Mouse (Mus musculus) kidney, adult 11 months (tissue): ENCODE measurements at regions not wholly inside any gene's neighbourhood (a gene's known extent, or its start where the extent isn't known, plus 50 kb on each side); places are given as distances from the start of the nearest gene placed in this dataset.
A peak's percentile ranks its signal among the peaks of the same experiment; 100 is the strongest.

ENCODE experiments used
- DNase-seq: peaks from one replicate; pipeline ENCODE4 v3.0.0; 2022

GRCm38 (mm10) chr15:46592868-46593267 is 6458.7 kb downstream of the 9330182O14Rik start:
- no peak for DNase-seq

- no peak for DNase-seq
Measured at GRCm38 (mm10) chr15:46598328-46598727, 6464.2 kb downstream of the 9330182O14Rik start.

- DNase-seq = peak; percentile 2
Measured at GRCm38 (mm10) chr15:46623431-46624029, 6489.4 kb downstream of the 9330182O14Rik start.

- no peak for DNase-seq
Measured at GRCm38 (mm10) chr15:46625001-46625632, 6491.0 kb downstream of the 9330182O14Rik start.
